In the genomic region with DNA sequence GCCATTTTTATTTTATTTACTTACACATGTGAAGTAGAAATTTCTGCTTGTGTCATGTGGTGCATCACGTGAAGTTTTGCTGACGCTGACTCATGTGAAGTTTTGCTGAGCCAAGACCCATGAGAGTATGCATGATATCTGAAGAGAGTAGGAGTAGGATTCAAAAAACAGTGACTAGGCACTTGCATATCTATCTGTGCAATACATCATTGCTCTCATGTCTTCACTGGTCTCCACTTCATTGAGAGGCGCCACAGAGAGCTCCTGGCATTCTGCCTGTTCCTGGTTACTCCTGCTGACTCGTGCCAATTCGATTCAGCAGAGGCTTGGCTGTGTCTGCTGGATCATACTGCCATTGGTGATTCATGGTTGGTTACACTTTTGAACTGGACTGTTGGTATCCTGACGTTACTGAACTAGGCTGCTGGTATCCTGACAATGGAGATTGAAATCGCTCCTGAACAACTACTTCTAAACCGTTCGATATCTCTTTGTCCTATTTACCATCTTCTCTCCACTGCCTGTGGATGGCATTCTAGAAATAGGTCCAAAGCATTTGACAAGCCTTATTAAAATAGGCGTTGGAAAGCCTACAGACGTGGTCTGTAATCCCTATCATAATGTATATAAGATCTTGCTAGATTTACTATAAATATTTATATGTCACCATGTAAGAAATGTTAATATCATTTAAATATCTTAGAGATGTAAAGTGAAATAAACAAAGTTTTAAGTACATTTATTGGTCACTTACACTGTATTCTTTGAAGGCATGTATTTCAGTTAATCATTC, we compare ENCODE assay signal across 12 mouse cellular contexts.
DNase-seq lines count a peak whose midpoint lies in the region; ATAC-seq and TF ChIP-seq lines count a peak whose summit lies in the region.
"Had no signal": no experiment of that assay in that cellular context is flagged by ENCODE, and none has a peak within 500 bp of the region (broad histone marks: within the 10 kb centered on the region; RNA-seq: fewer than 3 reads in every experiment).

No protein-coding gene starts in this region.

- TF ChIP-seq CTCF in lung, embryonic 14.5 days (IDR thresholded peaks at IDR 0.05; ENCODE audit: low read depth): no peak

- H3K4me3 ChIP-seq in forebrain, embryonic 16.5 days (replicated peaks; ENCODE audit: low read length): no peak overlapping the region
- H3K4me3 ChIP-seq in forebrain, embryonic 13.5 days: no peak overlapping the region
- no peak overlapping the region for H3K4me3 ChIP-seq in lung, embryonic 14.5 days (ENCODE audit: low read depth, low read length)
- H3K4me3 ChIP-seq: liver, embryonic 13.5 days; myocyte had no signal

- H3K36me3 ChIP-seq in forebrain, embryonic 16.5 days (ENCODE audit: control insufficient read depth, insufficient read depth): no peaks in the 10 kb centered on the region
- H3K36me3 ChIP-seq in forebrain, embryonic 13.5 days (ENCODE audit: poor library complexity, severe bottlenecking): no peaks in the 10 kb centered on the region
- no peaks in the 10 kb centered on the region for H3K36me3 ChIP-seq in lung, embryonic 14.5 days (ENCODE audit: insufficient read depth)
- H3K36me3 ChIP-seq: liver, embryonic 13.5 days had no signal

- no peaks in the 10 kb centered on the region for H3K27me3 ChIP-seq in forebrain, embryonic 16.5 days (replicated peaks; ENCODE audit: control insufficient read depth, insufficient read depth, low read length)
- H3K27me3 ChIP-seq in forebrain, embryonic 13.5 days: no peaks in the 10 kb centered on the region
- no peaks in the 10 kb centered on the region for H3K27me3 ChIP-seq in lung, embryonic 14.5 days (ENCODE audit: insufficient read depth, low read length)
- H3K27me3 ChIP-seq: liver, embryonic 13.5 days had no signal

- no peak overlapping the region for H3K27ac ChIP-seq in forebrain, embryonic 16.5 days (ENCODE audit: low read length)
- no peak overlapping the region for H3K27ac ChIP-seq in forebrain, embryonic 13.5 days
- no peak overlapping the region for H3K27ac ChIP-seq in lung, embryonic 14.5 days (ENCODE audit: low read depth)
- H3K27ac ChIP-seq: liver, embryonic 13.5 days had no signal

- peak; percentile 82 for DNase-seq in lung, embryonic 14.5 days
- no peak for DNase-seq in lung, postnatal 14 days
- DNase-seq in adipocyte (ENCODE audit: low spot score): peak; percentile 5
- peak; percentile 78 to 82 for DNase-seq in cerebellum, postnatal 14 days
- no peak for DNase-seq in urinary bladder, postnatal 10 days (ENCODE audit: low spot score)
- no peak for DNase-seq in layer of hippocampus, adult 9-11 months
- DNase-seq: liver, embryonic 13.5 days; spleen, adult 18-20 months had no signal

- H3K4me1 ChIP-seq in forebrain, embryonic 16.5 days (replicated peaks; ENCODE audit: control insufficient read depth, insufficient read depth, low read length): no peaks in the 10 kb centered on the region; the same call in 1 of the 2 replicates
- H3K4me1 ChIP-seq in forebrain, embryonic 13.5 days: no peaks in the 10 kb centered on the region
- no peaks in the 10 kb centered on the region for H3K4me1 ChIP-seq in lung, embryonic 14.5 days (ENCODE audit: insufficient read depth)
- H3K4me1 ChIP-seq: liver, embryonic 13.5 days had no signal

- H3K9ac ChIP-seq in forebrain, embryonic 16.5 days (replicated peaks; ENCODE audit: low read depth, low read length): no peak overlapping the region
- no peak overlapping the region for H3K9ac ChIP-seq in forebrain, embryonic 13.5 days
- no peak overlapping the region for H3K9ac ChIP-seq in lung, embryonic 14.5 days
- H3K9ac ChIP-seq: liver, embryonic 13.5 days had no signal

- H3K9me3 ChIP-seq in forebrain, embryonic 16.5 days (ENCODE audit: control insufficient read depth, low read length): no peaks in the 10 kb centered on the region
- H3K9me3 ChIP-seq in forebrain, embryonic 13.5 days (replicated peaks): no peaks in the 10 kb centered on the region
- H3K9me3 ChIP-seq in lung, embryonic 14.5 days (ENCODE audit: low read depth, low read length): no peaks in the 10 kb centered on the region
- H3K9me3 ChIP-seq: liver, embryonic 13.5 days had no signal

- no peak overlapping the region for H3K4me2 ChIP-seq in forebrain, embryonic 16.5 days (ENCODE audit: low read length)
- H3K4me2 ChIP-seq in forebrain, embryonic 13.5 days: no peak overlapping the region
- H3K4me2 ChIP-seq in lung, embryonic 14.5 days: no peak overlapping the region
- H3K4me2 ChIP-seq: liver, embryonic 13.5 days had no signal

- ATAC-seq in forebrain, embryonic 16.5 days: peak; percentile 58
- no peak for ATAC-seq in forebrain, embryonic 13.5 days
- peak; percentile 85 for ATAC-seq in lung, embryonic 14.5 days (ENCODE audit: insufficient read depth)
- ATAC-seq: CD4-positive, CD25-positive, alpha-beta regulatory T cell, adult 4 months had no signal

- 70% methylated on average over 11 of the region's 11 CpGs for WGBS in forebrain, embryonic 16.5 days
- WGBS in forebrain, embryonic 13.5 days: 81% methylated on average over 11 of the region's 11 CpGs
- WGBS in lung, embryonic 14.5 days: 45% methylated on average over 11 of the region's 11 CpGs

Comparison
In these comparisons a context has a peak if more than half of its experiments do, and no peak if none do; other contexts are left out.
1. DNase-seq: peak in lung, embryonic 14.5 days (single experiment), adipocyte (single experiment) and cerebellum, postnatal 14 days (2 of 2); none in lung, postnatal 14 days (single experiment), urinary bladder, postnatal 10 days (single experiment) and layer of hippocampus, adult 9-11 months (single experiment).